Mouse (Mus musculus) thymus, postnatal 0 days (tissue): Measurements from ENCODE around the gene Fer. TPM values are rescaled to one million over a fixed set of nuclear protein-coding genes. Genes with fewer than 3 reads are reported as not detected.
"Not testable (repeated sequence)": the region's sequence is repeated elsewhere in the genome, so short reads cannot be mapped to it uniquely, and the experiment has no call there.

Experiments
- DNase-seq: peaks from one replicate; pipeline ENCODE4 v3.0.0-alpha.2; 2015; ENCODE audit warnings: low spot score
- polyA plus RNA-seq: library from polyadenylated mRNA; unstranded; fragments of >200 nt; fragmentation: Nextera tagmentation; extraction: Ambion mirVana; gene quantifications from 2 replicates; pipeline ENCODE4 v1.2.1, GENCODE M21; 2015

Gene Fer
- 5.1 and 6.8 TPM in 2 replicates for polyA plus RNA-seq

- DNase-seq = no peak
These were observed at the start of gene Fer for GRCm38 (mm10) chr17:63863012-63863630. TSS of gene Fer (plus strand) at chr17:63863062.

GRCm38 (mm10) chr17:63813552-63813951 lies 49.3 kb upstream of the Fer start:
- DNase-seq = no peak

DNA sequence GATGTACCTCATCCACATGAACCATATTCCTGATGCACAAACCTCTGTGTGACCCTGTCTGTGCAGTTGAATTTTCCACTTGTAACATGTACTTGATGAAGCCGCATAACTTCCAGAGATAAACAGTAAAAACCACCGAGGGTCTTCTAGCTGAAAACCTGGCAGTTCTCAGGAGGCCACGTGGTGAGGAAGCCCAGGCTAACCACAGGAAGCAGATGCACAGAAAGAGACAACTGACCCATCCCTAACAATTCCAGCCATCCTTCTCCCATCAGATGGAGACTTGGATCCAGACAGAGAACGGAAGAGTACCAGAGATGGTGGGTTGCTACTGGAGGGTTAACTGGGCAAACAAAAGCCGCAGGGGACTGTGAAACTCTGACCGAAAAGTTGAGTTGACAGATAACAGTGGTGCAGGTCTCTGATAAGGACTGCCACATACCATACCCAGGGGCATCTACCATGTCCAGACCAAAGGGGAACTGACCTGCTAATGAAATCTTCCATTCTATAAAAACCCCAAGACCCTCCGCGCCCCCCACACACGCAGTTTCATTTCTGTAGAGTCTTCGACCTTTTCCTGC lies 44.3 kb upstream of the Fer start:
- no peak for DNase-seq

GRCm38 (mm10) chr17:63824141-63824540 lies 38.7 kb upstream of the Fer start:
- no peak for DNase-seq

DNA sequence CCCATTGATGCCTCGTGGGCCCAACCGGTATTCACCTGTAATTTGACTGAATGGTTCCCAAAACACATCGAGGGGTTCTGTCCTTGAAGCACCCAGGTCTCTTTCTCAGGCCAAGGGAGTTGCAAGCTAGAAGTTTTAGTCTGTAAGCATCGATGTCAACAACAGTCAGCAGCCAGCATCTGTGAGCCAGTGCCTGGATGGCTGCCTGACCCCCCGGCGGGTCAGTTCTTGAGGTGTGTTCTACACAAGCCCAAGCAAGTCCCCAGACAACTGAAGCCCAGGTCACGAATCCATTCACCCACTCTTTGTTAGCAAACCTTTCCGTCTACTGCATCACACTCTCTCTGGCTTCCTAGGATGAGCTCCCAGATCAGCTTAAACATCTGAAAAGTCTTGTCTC lies 36.7 kb upstream of the Fer start:
- no peak for DNase-seq

DNA sequence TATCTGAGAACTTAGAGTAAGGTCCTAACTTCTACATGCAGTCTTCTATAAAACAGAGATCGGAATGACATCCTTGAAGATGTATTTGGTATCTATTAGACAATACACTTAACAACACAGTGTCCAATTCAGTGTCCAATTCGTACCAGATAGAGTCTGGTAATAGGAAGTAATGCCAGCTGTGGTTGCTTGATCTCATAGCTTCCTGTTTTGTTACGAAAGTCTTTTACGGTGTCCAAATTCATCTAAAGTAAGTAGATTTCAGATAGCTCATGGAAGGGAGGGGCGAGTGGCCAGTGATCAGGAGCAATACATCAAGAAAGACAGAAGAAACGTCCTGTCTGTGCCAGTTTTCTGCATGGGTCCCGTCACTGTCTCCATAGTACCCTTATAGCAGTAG lies 36.1 kb upstream of the Fer start:
- DNase-seq = no peak

DNA sequence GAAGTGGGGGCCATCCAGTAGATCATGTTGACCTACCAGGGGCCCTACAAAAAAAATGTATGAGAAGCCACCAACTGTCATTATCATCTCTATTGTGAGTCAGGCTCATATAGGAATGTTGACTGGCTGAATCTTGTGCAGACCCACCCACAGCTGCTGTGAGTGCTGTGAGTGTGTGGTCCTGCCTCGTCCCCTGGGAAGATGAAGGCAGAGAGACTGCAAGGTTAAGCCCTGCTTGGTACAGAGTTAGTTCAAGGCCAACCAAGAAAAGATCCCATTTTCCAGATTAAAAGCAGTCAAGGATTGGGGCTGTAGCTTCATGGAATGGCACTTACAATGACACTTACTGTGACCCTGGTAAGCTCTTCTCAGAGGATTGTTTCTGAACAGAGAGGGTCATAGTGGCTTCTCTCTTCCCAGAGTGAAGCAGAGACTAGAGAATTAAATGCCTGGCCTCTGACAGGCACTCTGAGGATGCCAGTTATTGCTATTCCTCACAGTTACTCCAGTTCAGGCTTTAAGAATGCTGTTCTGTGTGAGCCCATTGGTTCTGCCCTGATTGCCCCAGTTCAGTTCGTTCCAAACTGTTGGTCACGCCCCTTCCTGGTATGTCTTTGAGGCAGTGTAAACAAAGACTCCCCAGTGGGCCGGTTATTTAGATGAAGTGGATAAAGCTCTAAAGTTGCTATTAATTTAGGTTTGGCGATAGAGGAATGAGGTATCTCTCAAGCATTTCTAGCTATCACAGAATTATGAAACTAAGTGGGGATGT lies 34.1 kb upstream of the Fer start:
- no peak for DNase-seq

DNA sequence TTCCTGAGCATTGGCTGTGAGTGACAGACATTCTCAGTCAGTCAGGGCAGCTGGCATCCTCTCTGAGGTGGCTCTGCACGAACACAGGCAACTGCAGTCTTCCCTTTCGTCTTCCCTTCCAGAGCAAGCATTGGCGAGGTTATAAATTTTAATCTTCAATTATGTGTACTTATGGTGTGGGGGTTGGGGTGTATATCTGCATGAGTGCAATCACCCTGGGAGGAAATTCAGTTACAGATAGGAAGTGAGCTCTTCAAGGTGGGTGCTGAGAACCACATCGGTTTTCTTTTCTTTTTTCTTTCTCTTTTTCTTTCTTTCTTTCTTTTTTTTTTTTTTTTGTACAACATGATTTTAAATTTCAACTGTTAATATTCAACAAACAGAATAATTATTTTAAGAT lies 31.3 kb upstream of the Fer start:
- DNase-seq = no peak

- no peak for DNase-seq
These were observed 26.6 kb upstream of the Fer start for GRCm38 (mm10) chr17:63836223-63836622.

DNA sequence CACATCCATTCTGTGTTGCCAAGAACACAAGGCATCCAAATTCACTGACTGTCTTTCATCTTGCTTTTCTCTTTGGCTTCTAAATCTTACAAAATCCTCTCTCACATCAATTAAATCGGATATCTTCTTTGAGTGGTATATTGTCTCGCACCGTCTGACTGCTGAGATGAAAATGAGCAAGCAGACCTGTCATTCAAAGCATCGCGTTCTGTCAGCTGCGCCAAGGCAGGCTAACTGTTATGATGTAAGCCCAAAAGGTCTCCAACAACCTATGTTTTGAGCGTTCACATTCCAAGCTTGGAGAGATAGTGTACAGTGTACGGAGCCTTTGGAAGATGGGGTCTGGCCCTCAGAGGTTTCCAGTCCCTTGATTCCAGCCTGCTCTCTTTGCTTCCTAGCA lies 26.2 kb upstream of the Fer start:
- no peak for DNase-seq

DNA sequence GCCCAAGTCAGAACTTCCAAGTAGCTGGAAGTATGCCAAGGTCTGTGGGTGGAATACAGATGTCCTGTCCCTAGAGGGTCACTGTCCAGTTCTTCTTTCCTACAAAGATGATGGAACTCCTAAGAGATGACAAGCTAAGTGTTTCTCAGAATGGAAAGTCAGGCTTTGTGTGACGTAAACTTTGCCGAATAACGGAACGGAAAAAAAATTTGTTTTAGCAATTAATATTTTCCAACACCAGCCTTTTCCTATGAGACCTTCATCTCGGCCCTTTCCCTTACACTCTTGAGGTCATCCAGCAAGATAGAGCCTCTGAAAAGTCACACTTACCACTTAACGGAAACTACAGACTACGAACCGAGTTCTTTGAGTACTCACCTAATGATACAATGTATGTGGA lies 24.7 kb upstream of the Fer start:
- no peak for DNase-seq

GRCm38 (mm10) chr17:63839636-63840269 lies 23.1 kb upstream of the Fer start:
- no peak for DNase-seq

GRCm38 (mm10) chr17:63842226-63842625 lies 20.6 kb upstream of the Fer start:
- no peak for DNase-seq

GRCm38 (mm10) chr17:63844936-63845335 lies 17.9 kb upstream of the Fer start:
- no peak for DNase-seq

DNA sequence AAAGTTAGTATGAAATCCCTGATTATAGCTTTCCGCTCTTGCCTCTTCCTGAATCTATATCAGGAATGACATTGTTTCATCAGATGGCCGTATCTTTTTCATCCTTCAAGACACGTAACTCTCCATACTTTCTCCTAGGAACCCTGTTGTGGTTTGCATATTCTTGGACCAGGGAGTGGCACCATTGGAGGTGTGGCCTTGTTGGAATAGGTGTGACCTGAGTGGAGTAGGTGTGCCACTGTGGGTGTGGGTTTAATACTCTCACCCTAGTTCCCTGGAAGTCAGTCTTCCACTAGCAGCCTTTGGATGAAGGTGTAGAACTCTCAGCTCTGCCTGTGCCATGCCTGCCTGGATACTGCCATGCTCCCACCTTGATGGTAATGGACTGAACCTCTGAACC lies 17.1 kb upstream of the Fer start:
- not testable (repeated sequence) for DNase-seq

GRCm38 (mm10) chr17:63849151-63849550 lies 13.7 kb upstream of the Fer start:
- no peak for DNase-seq

GRCm38 (mm10) chr17:63849566-63849965 lies 13.3 kb upstream of the Fer start:
- no peak for DNase-seq

- no peak for DNase-seq
These were observed 12.8 kb upstream of the Fer start for GRCm38 (mm10) chr17:63850016-63850415.

DNA sequence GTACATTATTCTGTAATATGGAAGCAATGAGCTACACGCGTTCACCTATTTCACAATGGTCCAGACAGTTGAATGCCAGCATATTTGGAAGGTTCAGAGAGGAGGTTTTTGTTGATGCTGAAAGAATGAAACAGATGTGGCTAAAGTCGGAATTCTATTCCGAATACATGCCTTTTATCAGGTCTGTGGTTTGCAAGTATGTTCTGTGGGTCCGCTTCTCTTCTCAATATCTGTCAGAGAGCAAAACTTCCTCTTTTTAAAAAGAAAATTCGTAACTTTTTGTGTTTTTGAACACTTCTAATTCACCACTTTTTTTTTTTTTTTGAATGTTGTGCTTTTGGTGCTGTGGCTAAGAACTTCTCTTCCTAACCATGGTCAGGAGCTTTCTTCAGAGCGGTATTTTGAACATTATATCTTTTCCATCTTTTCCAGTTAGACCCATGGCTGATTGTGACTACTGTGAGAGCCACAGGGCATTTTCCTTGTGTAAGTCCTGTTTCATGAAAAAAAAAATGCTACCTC lies 5.8 kb upstream of the Fer start:
- no peak for DNase-seq

GRCm38 (mm10) chr17:63860988-63861387 lies 1.9 kb upstream of the Fer start:
- DNase-seq = no peak

DNA sequence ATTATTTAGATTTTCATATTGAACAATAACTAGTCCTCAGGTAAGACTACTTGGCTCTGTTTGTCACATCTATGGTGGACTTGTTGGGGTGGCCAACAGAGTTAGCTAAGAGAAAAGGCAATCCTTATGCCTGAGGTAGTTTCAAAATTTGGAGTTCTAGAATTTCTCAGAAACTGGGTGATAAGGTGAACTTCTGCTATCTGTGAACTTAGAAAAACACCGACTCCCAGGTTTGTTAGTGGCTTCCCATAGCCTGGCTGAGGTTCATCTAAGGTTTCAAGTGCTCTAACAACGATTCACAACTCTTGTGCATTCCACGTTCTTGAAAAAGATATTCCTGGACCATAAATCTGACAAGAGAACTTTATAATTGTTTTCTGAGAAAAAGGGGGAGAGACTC lies 463 bp upstream of the Fer start:
- no peak for DNase-seq

DNA sequence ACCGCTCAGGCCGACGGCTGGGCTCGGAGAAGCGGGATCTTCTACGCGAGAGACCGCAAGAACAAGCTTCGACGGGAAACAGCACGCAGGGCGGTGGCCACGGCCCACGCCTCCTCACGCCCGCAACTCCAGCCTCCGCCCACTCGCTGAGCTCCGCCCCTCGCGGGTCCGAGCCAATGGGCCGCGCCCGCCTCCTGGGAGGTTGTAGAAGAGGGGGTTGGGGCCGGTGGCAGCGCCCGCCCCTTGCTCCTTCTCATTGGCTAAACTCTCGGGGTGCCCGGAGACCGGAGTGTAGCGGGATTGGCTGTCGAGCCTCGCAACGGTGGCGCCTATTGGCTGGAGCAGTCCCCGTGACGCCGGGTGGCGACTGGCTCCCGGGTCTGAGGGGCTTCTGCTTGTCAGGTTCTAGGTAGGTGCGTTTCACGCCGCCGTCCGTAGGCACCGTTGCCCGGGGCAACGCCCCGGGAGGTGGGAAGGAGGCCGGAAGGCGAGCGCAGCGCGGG lies 836 bp downstream of the Fer start, which contains the start of gene A930002H24Rik:
TSS of gene A930002H24Rik (minus strand) at position 145 of the 503 bp plus-strand sequence.
- DNase-seq = peak; percentile 86
